Mouse (Mus musculus): ENCODE data around the gene Pygl.
"Not testable (repeated sequence)": the region's sequence is repeated elsewhere in the genome, so short reads cannot be mapped to it uniquely, and the experiment has no call there.

Pygl gene

DNA sequence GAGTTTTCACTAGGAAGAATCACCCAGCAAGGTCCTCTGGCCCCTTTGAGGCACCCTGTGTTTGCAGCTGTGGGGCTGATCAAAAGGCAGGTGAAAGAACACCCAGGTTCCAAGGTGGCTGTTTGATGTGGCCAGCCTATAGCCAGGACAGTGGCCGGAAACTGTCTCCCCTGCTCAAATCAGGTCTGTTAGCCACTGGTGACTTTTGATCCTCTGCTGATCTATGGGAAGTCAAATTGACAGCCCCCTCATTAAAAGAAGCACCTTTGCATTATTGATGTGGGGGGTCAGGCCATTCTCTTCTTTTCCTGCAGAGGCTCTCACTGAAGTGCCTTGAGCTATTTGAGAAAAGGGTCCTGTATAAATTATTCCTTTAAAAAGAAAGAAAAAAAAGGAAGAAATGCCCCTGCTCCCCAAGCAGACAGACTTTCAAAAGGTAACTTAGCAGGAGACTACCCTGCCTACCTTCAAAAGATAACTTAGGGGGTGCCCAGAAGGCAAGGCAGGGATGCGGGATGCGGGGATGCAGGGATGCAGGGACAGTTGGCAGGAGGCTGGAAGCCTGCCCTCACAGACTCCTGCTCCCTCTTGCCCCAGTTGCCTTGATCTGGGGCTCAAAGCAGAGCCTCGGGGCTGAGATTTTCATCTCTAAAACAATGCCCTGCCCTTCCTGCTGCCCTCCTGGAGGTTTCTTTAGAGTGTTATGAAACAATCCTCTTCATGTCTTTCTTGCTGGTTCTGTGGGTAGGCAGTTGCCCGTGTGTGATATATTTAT lies 73.8 kb downstream of the Pygl start:
- DNase-seq (ENCODE audit: low read depth, low spot score) = no peak

- DNase-seq (ENCODE audit: low read depth, low spot score) = no peak
These were observed 75.1 kb downstream of the Pygl start for GRCm38 (mm10) chr12:70156222-70156621.

DNA sequence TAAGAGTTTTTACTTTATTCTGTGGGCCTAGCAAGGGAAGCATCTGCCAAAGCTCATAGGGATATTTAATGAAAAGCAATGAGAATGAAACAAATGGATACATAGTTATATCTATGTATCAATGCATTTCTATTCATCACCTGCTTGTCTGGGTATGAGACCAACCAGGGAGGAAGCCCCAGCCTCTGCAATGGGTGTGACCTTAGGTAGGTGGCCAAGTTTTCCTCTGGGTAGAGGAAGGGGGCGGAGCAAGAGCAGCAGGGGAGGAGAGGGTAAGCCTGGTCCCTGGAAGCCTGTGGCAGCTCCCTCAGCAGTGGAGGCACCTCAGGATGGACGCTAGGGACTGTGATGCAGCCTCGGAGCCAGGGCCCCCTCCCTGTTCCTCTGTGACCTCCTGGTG lies 77.4 kb downstream of the Pygl start, which contains the start of gene Abhd12b:
Abhd12b (plus strand) TSS at position 301 of the 400 bp plus-strand sequence.
- no peak for DNase-seq (ENCODE audit: low read depth, low spot score)

GRCm38 (mm10) chr12:70148631-70149265 lies 82.5 kb downstream of the Pygl start:
- no peak for DNase-seq (ENCODE audit: low read depth, low spot score)

DNA sequence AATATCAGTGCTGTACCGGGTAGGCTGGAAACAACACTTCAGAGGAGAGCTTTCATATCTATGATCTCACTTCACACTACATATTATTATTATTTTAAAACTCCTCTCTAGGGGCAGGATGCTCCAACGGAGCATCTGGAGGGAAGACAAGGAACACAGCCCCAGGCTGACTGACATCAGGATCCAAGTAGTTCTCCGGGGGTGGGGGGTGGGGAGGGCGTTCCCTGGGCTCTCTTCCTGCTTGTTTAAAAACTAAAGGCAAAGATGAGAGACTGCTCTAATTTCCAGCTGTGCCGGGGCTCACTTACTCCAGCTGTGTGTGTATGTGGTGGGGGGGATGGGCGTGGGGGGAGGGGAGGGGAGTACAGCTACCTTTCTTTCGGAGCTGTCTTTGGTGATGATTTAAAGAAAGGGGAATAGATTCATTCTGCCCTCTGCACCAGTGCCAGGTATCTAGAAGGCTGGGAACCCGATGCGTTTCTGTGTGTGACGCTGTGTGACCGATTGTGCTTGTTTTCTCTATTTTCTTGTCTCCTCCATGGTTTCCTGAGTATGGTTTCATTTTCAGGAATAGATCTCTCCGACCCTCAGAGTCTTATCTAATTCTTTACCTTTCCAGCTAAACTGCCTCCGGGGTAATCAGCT lies 83.2 kb downstream of the Pygl start:
- DNase-seq (ENCODE audit: low read depth, low spot score) = no peak

GRCm38 (mm10) chr12:70145586-70145985 lies 85.7 kb downstream of the Pygl start:
- no peak for DNase-seq (ENCODE audit: low read depth, low spot score)

GRCm38 (mm10) chr12:70144637-70145448 lies 86.4 kb downstream of the Pygl start:
- DNase-seq (ENCODE audit: low read depth, low spot score) = no peak

GRCm38 (mm10) chr12:70144106-70144587 lies 87.1 kb downstream of the Pygl start:
- not testable (repeated sequence) for DNase-seq (ENCODE audit: low read depth, low spot score)

- no peak for DNase-seq (ENCODE audit: low read depth, low spot score)
These were observed 90.2 kb downstream of the Pygl start for GRCm38 (mm10) chr12:70140993-70141576.

All from WW6 (cell line).